26 mouse cellular contexts compared by ENCODE assay signal in genomic region chr11:50234606-50235005, GRCm38 (mm10).
"Had no signal": no experiment of that assay in that cellular context is flagged by ENCODE, and none has a peak within 500 bp of the region (broad histone marks: within the 10 kb centered on the region; RNA-seq: fewer than 3 reads in every experiment).

No protein-coding gene starts in this region.

- H3K27ac ChIP-seq: gastrocnemius, adult 2 months; heart, adult 2 months; heart, embryonic 13.5 days; heart, embryonic 15.5 days; hindbrain, embryonic 13.5 days; hindbrain, embryonic 15.5 days; hindbrain, postnatal 0 days; kidney, embryonic 15.5 days; kidney, postnatal 0 days; left cerebral cortex, adult 2 months; limb, embryonic 13.5 days; limb, embryonic 15.5 days; liver, embryonic 13.5 days; liver, embryonic 15.5 days had no signal

- ATAC-seq: hindbrain, postnatal 0 days; intestine, embryonic 16.5 days; liver, postnatal 0 days had no signal

- H3K4me3 ChIP-seq: gastrocnemius, adult 2 months; heart, adult 2 months; heart, embryonic 13.5 days; heart, embryonic 15.5 days; hindbrain, embryonic 13.5 days; hindbrain, embryonic 15.5 days; kidney, embryonic 15.5 days; left cerebral cortex, adult 2 months; limb, embryonic 13.5 days; limb, embryonic 15.5 days; liver, embryonic 13.5 days; liver, embryonic 15.5 days had no signal

- H3K9me3 ChIP-seq: heart, embryonic 13.5 days; heart, embryonic 15.5 days; hindbrain, embryonic 13.5 days; hindbrain, embryonic 15.5 days; kidney, embryonic 15.5 days; limb, embryonic 13.5 days; limb, embryonic 15.5 days; liver, embryonic 13.5 days; liver, embryonic 15.5 days had no signal

- H3K4me2 ChIP-seq: heart, embryonic 11.5 days; heart, embryonic 13.5 days; heart, embryonic 15.5 days; hindbrain, embryonic 13.5 days; hindbrain, embryonic 15.5 days; kidney, embryonic 15.5 days; limb, embryonic 13.5 days; limb, embryonic 15.5 days; liver, embryonic 11.5 days; liver, embryonic 13.5 days; liver, embryonic 15.5 days had no signal

- H3K27me3 ChIP-seq: hindbrain, embryonic 15.5 days had no signal

- H3K9ac ChIP-seq: heart, embryonic 13.5 days; heart, embryonic 15.5 days; hindbrain, embryonic 13.5 days; hindbrain, embryonic 15.5 days; kidney, embryonic 15.5 days; limb, embryonic 13.5 days; limb, embryonic 15.5 days; liver, embryonic 13.5 days; liver, embryonic 15.5 days; liver, postnatal 0 days had no signal

- DNase-seq: gastrocnemius, adult 2 months; gastrocnemius, postnatal 10 days; gastrocnemius, postnatal 25 days; heart, adult 2 months; heart, postnatal 14 days; heart, postnatal 36 days; kidney, adult 11 months; kidney, adult 2 months; kidney, adult 9 months; kidney, postnatal 14 days; liver, embryonic 13.5 days had no signal
